Mouse (Mus musculus): ENCODE measurements around the gene Tmcc3.

- TF ChIP-seq POLR2A (IDR thresholded peaks at IDR 0.05; ENCODE audit: borderline replicate concordance, low read depth, low read length) (no peak), CTCF (IDR thresholded peaks at IDR 0.05; ENCODE audit: low read depth, low read length) (no peak)
These were observed 327.5 kb downstream of the Tmcc3 start for GRCm38 (mm10) chr10:94639281-94639680.

All from bone marrow macrophage, adult 2 months (primary cell).